Mouse (Mus musculus): ENCODE data around the gene Phc1.

- TF ChIP-seq CTCF (IDR thresholded peaks at IDR 0.05; ENCODE audit: extremely low read depth, insufficient read depth, insufficient read length, insufficient replicate concordance) (no peak), POLR2A (IDR thresholded peaks at IDR 0.05; ENCODE audit: low read depth, low read length) (no peak)
These were observed 26.6 kb upstream of the Phc1 start for GRCm38 (mm10) chr6:122366976-122367375.
